Comparison of ENCODE assay signal across 16 mouse cellular contexts in genomic region chr10:99246797-99247508, GRCm38 (mm10). TPM values are rescaled to one million over a fixed set of nuclear protein-coding genes. Genes with fewer than 3 reads are reported as not detected.
A peak's percentile ranks its signal among the peaks of the same experiment; 100 is the strongest.
DNase-seq lines count a peak whose midpoint lies in the region; ATAC-seq and TF ChIP-seq lines count a peak whose summit lies in the region.
"Had no signal": no experiment of that assay in that cellular context is flagged by ENCODE, and none has a peak within 500 bp of the region (broad histone marks: within the 10 kb centered on the region; RNA-seq: fewer than 3 reads in every experiment).

No protein-coding gene starts in this region.

- no peak for DNase-seq in midbrain, embryonic 10.5 days (ENCODE audit: low spot score)
- DNase-seq in gastrocnemius, adult 18-20 months (ENCODE audit: low spot score): no peak
- DNase-seq in thymus, postnatal 14 days: no peak
- DNase-seq: gastrocnemius, adult 2 months; heart, postnatal 36 days; liver, embryonic 13.5 days; thymus, postnatal 25 days had no signal

- H3K27me3 ChIP-seq in midbrain, embryonic 16.5 days (ENCODE audit: control insufficient read depth, insufficient read depth, low read depth, low read length): no peaks in the 10 kb centered on the region
- no peaks in the 10 kb centered on the region for H3K27me3 ChIP-seq in midbrain, embryonic 10.5 days (ENCODE audit: low read depth, poor library complexity, severe bottlenecking)
- no peaks in the 10 kb centered on the region for H3K27me3 ChIP-seq in intestine, postnatal 0 days (replicated peaks; ENCODE audit: control insufficient read depth, insufficient read depth, low read length)
- H3K27me3 ChIP-seq in neural tube, embryonic 15.5 days (replicated peaks): no peaks in the 10 kb centered on the region
- H3K27me3 ChIP-seq in forebrain, embryonic 13.5 days: no peaks in the 10 kb centered on the region
- H3K27me3 ChIP-seq: embryonic facial prominence, embryonic 12.5 days; liver, embryonic 13.5 days had no signal

- no peak for TF ChIP-seq CTCF in intestine, postnatal 0 days (IDR thresholded peaks at IDR 0.05; ENCODE audit: low read depth)

- 60% methylated on average over 20 of the region's 20 CpGs for WGBS in midbrain, embryonic 16.5 days
- WGBS in midbrain, embryonic 10.5 days: 85% methylated on average over 20 of the region's 20 CpGs
- 56% methylated on average over 20 of the region's 20 CpGs for WGBS in intestine, postnatal 0 days
- WGBS in neural tube, embryonic 15.5 days: 61% methylated on average over 20 of the region's 20 CpGs
- 81% methylated on average over 20 of the region's 20 CpGs for WGBS in forebrain, embryonic 13.5 days

- no peaks in the 10 kb centered on the region for H3K4me1 ChIP-seq in midbrain, embryonic 16.5 days (ENCODE audit: control insufficient read depth, insufficient read depth, low read length)
- H3K4me1 ChIP-seq in midbrain, embryonic 10.5 days: peaks cover 7% of the 10 kb centered on the region; the same call in 1 of the 2 replicates
- no peaks in the 10 kb centered on the region for H3K4me1 ChIP-seq in intestine, postnatal 0 days (replicated peaks; ENCODE audit: control insufficient read depth, insufficient read depth, low read length)
- peaks cover 4% of the 10 kb centered on the region for H3K4me1 ChIP-seq in neural tube, embryonic 15.5 days
- H3K4me1 ChIP-seq in forebrain, embryonic 13.5 days: 0 out of 2 replicates have a peak, but pooled peaks cover 6% of the 10 kb centered on the region

- peak; percentile 48; the same call in 1 of the 2 replicates for ATAC-seq in midbrain, embryonic 16.5 days
- peak; percentile 61 for ATAC-seq in common myeloid progenitor, adult 5-6 weeks (replicated peaks; ENCODE audit: low read depth, poor library complexity, severe bottlenecking)
- ATAC-seq in intestine, postnatal 0 days: peak; percentile 82
- ATAC-seq in neural tube, embryonic 15.5 days (ENCODE audit: low FRiP score): no peak
- no peak for ATAC-seq in forebrain, embryonic 13.5 days
- ATAC-seq: lung, postnatal 0 days had no signal

- H3K36me3 ChIP-seq in midbrain, embryonic 16.5 days (ENCODE audit: control insufficient read depth, insufficient read depth, low read length): no peaks in the 10 kb centered on the region
- H3K36me3 ChIP-seq in midbrain, embryonic 10.5 days: no peaks in the 10 kb centered on the region
- no peaks in the 10 kb centered on the region for H3K36me3 ChIP-seq in intestine, postnatal 0 days (ENCODE audit: control insufficient read depth, insufficient read depth)
- no peaks in the 10 kb centered on the region for H3K36me3 ChIP-seq in neural tube, embryonic 15.5 days
- H3K36me3 ChIP-seq in forebrain, embryonic 13.5 days (ENCODE audit: poor library complexity, severe bottlenecking): no peaks in the 10 kb centered on the region
- H3K36me3 ChIP-seq: embryonic facial prominence, embryonic 12.5 days; forebrain, embryonic 10.5 days; limb, embryonic 10.5 days; liver, embryonic 13.5 days had no signal

- H3K9ac ChIP-seq in midbrain, embryonic 16.5 days (ENCODE audit: low read depth, low read length): no peak overlapping the region
- H3K9ac ChIP-seq in intestine, postnatal 0 days (ENCODE audit: low read depth, low read length): no peak overlapping the region
- no peak overlapping the region for H3K9ac ChIP-seq in neural tube, embryonic 15.5 days (replicated peaks)
- no peak overlapping the region for H3K9ac ChIP-seq in forebrain, embryonic 13.5 days
- H3K9ac ChIP-seq: embryonic facial prominence, embryonic 12.5 days; liver, embryonic 13.5 days had no signal

- H3K4me2 ChIP-seq in midbrain, embryonic 16.5 days (ENCODE audit: low read length): peak overlapping the region; percentile 29
- no peak overlapping the region; the same call in 1 of the 2 replicates for H3K4me2 ChIP-seq in intestine, postnatal 0 days (replicated peaks; ENCODE audit: low read depth)
- H3K4me2 ChIP-seq in neural tube, embryonic 15.5 days: peak overlapping the region; percentile 35
- H3K4me2 ChIP-seq in forebrain, embryonic 13.5 days: no peak overlapping the region
- H3K4me2 ChIP-seq: embryonic facial prominence, embryonic 12.5 days; liver, embryonic 13.5 days had no signal

- H3K9me3 ChIP-seq in midbrain, embryonic 16.5 days (replicated peaks; ENCODE audit: control insufficient read depth, low read length, poor library complexity, severe bottlenecking): no peaks in the 10 kb centered on the region
- no peaks in the 10 kb centered on the region for H3K9me3 ChIP-seq in midbrain, embryonic 10.5 days (replicated peaks)
- H3K9me3 ChIP-seq in intestine, postnatal 0 days (ENCODE audit: control insufficient read depth): no peaks in the 10 kb centered on the region
- no peaks in the 10 kb centered on the region for H3K9me3 ChIP-seq in neural tube, embryonic 15.5 days (replicated peaks)
- H3K9me3 ChIP-seq in forebrain, embryonic 13.5 days (replicated peaks): no peaks in the 10 kb centered on the region
- H3K9me3 ChIP-seq: embryonic facial prominence, embryonic 12.5 days; forebrain, embryonic 10.5 days; limb, embryonic 10.5 days; liver, embryonic 13.5 days had no signal

- no peak overlapping the region for H3K4me3 ChIP-seq in midbrain, embryonic 16.5 days (ENCODE audit: low read depth, low read length)
- H3K4me3 ChIP-seq in midbrain, embryonic 10.5 days: no peak overlapping the region
- no peak overlapping the region for H3K4me3 ChIP-seq in intestine, postnatal 0 days (ENCODE audit: low read depth, low read length)
- H3K4me3 ChIP-seq in neural tube, embryonic 15.5 days (replicated peaks): peak overlapping the region; percentile 8; the same call in 1 of the 2 replicates
- no peak overlapping the region for H3K4me3 ChIP-seq in forebrain, embryonic 13.5 days
- H3K4me3 ChIP-seq: embryonic facial prominence, embryonic 12.5 days; forebrain, embryonic 10.5 days; gastrocnemius, adult 2 months; limb, embryonic 10.5 days; liver, embryonic 13.5 days had no signal

- no peak overlapping the region for H3K27ac ChIP-seq in midbrain, embryonic 16.5 days (ENCODE audit: low read length)
- no peak overlapping the region for H3K27ac ChIP-seq in midbrain, embryonic 10.5 days (replicated peaks)
- peak overlapping the region; percentile 57 for H3K27ac ChIP-seq in intestine, postnatal 0 days (ENCODE audit: low read depth, low read length)
- no peak overlapping the region for H3K27ac ChIP-seq in neural tube, embryonic 15.5 days (replicated peaks)
- H3K27ac ChIP-seq in forebrain, embryonic 13.5 days: no peak overlapping the region
- H3K27ac ChIP-seq: embryonic facial prominence, embryonic 12.5 days; forebrain, embryonic 10.5 days; gastrocnemius, adult 2 months; limb, embryonic 10.5 days; liver, embryonic 13.5 days had no signal

RNA-seq across cellular contexts. Expression of gene Dusp6, which starts 16.1 kb away (rescaled TPM):
- polyA plus RNA-seq in midbrain, embryonic 16.5 days (2015; fragmentation: Nextera tagmentation; extraction: Ambion mirVana): 28.7 and 32.9 TPM in 2 replicates
- 52.1 and 66.0 TPM in 2 replicates for polyA plus RNA-seq in midbrain, embryonic 10.5 days (2016; fragmentation: Nextera tagmentation; extraction: Ambion mirVana)
- 28.8 and 37.5 TPM in 2 replicates for total RNA-seq in common myeloid progenitor, adult 5-6 weeks (2017)
- polyA plus RNA-seq in intestine, postnatal 0 days (2015; fragmentation: Nextera tagmentation; extraction: Ambion mirVana): 27.9 and 34.6 TPM in 2 replicates
- polyA plus RNA-seq in neural tube, embryonic 15.5 days (2015; fragmentation: Nextera tagmentation; extraction: Ambion mirVana): 28.2 and 31.5 TPM in 2 replicates
- 10 to 100 TPM in 1 of 2 experiments, 1 to 10 TPM in 1; 7.2 to 12.4 TPM for total RNA-seq in gastrocnemius, adult 18-20 months (2021)
- 24.9 and 26.8 TPM in 2 replicates for polyA plus RNA-seq in forebrain, embryonic 13.5 days (2015; fragmentation: Nextera tagmentation; extraction: Ambion mirVana)

Comparison
In these comparisons a context has a peak if more than half of its experiments do, and no peak if none do; other contexts are left out.
1. ATAC-seq: peak in midbrain, embryonic 16.5 days (single experiment), common myeloid progenitor, adult 5-6 weeks (single experiment) and intestine, postnatal 0 days (single experiment); none in neural tube, embryonic 15.5 days (single experiment) and forebrain, embryonic 13.5 days (single experiment).
2. H3K4me2 ChIP-seq: peak in midbrain, embryonic 16.5 days (single experiment) and neural tube, embryonic 15.5 days (single experiment); none in intestine, postnatal 0 days (single experiment) and forebrain, embryonic 13.5 days (single experiment).